Mouse (Mus musculus) stomach, postnatal 0 days (tissue): ENCODE results near the gene Taf13. TPM values are rescaled to one million over a fixed set of nuclear protein-coding genes. Genes with fewer than 3 reads are reported as not detected.
A peak's percentile ranks its signal among the peaks of the same experiment; 100 is the strongest.

Experiments used
- ATAC-seq: fragments of 200-750 bp; cut with Nextera tagmentation; 2 replicates; pipeline ENCODE4 v1.8.0; 2017; ENCODE audit not compliant: low FRiP score, low TSS enrichment
- DNase-seq: peaks from one replicate; pipeline ENCODE4 v3.0.0-alpha.2; 2016; ENCODE audit warnings: low spot score
- H3K27ac ChIP-seq: fragments of 300-500 bp; sonication (generic); replicated peaks from 2 replicates; pipeline ENCODE4 v1.5.1; 2014; ENCODE audit warnings: mild to moderate bottlenecking, control low read depth
- H3K27me3 ChIP-seq: fragments of 300-500 bp; sonication (generic); 2 replicates; pipeline ENCODE4 v1.6.1; 2014; ENCODE audit warnings: low read length; ENCODE audit not compliant: control insufficient read depth, insufficient read depth
- H3K36me3 ChIP-seq: fragments of 300-500 bp; sonication (generic); 2 replicates; pipeline ENCODE4 v1.6.1; 2014; ENCODE audit warnings: low read length, mixed read lengths; ENCODE audit not compliant: control insufficient read depth, insufficient read depth
- H3K4me1 ChIP-seq: fragments of 300-500 bp; sonication (generic); replicated peaks from 2 replicates; pipeline ENCODE4 v1.6.1; 2014; ENCODE audit warnings: antibody characterized with exemption; ENCODE audit not compliant: control insufficient read depth, insufficient read depth
- H3K4me2 ChIP-seq: fragments of 300-500 bp; sonication (generic); replicated peaks from 2 replicates; pipeline ENCODE4 v1.6.1; 2014; ENCODE audit warnings: low read depth, mild to moderate bottlenecking, control low read depth, moderate library complexity
- H3K4me3 ChIP-seq: fragments of 300-500 bp; sonication (generic); 2 replicates; pipeline ENCODE4 v1.5.1; 2014; ENCODE audit warnings: low read depth, low read length, control low read depth
- H3K9ac ChIP-seq: fragments of 300-500 bp; sonication (generic); 2 replicates; pipeline ENCODE4 v1.6.1; 2014; ENCODE audit warnings: mild to moderate bottlenecking, low read length, control low read depth, mixed read lengths
- H3K9me3 ChIP-seq: fragments of 300-500 bp; sonication (generic); 2 replicates; pipeline ENCODE4 v1.6.1; 2016; ENCODE audit warnings: low read length; ENCODE audit not compliant: control insufficient read depth
- CTCF ChIP-seq: IDR thresholded peaks from 2 replicates; pipeline ENCODE4 v1.5.1; 2016; ENCODE audit warnings: antibody characterized with exemption, low read depth, mild to moderate bottlenecking, moderate library complexity
- EP300 ChIP-seq: optimal IDR thresholded peaks from 2 replicates; pipeline ENCODE3; 2016; ENCODE audit warnings: antibody characterized with exemption
- WGBS: fragments of 180-500 bp; shearing (Covaris S2); extraction: QIAGEN DNeasy Blood & Tissue Kit; methylation state at CpG from one replicate; pipeline ENCODE4 v1.1.7; 2014; 5-methylcytosine and 5-hydroxymethylcytosine counted together
- polyA plus RNA-seq: library from polyadenylated mRNA; unstranded; fragments of >200 nt; fragmentation: Nextera tagmentation; extraction: Ambion mirVana; gene quantifications from 2 replicates; pipeline ENCODE4 v1.2.1, GENCODE M21; 2015

The Taf13 gene
- polyA plus RNA-seq, 1 experiment from 2014 or later, result 40.0 TPM

GRCm38 (mm10) chr3:108554587-108555312, 16.7 kb upstream of the Taf13 start:
- peak; percentile 97 for ATAC-seq

GRCm38 (mm10) chr3:108557888-108558287, 13.6 kb upstream of the Taf13 start:
- TF ChIP-seq CTCF, result no peak
- no peak for TF ChIP-seq EP300
- Histone ChIP-seq H3K9ac (no peak overlapping the region), H3K4me2 (no peak overlapping the region), H3K4me3 (no peak overlapping the region), H3K9me3 (no peaks in the 10 kb centered on the region), H3K4me1 (peaks cover 4% of the 10 kb centered on the region; the same call in 1 of the 2 replicates), H3K27ac (no peak overlapping the region), H3K36me3 (peaks cover 13% of the 10 kb centered on the region), H3K27me3 (no peaks in the 10 kb centered on the region)
- 92% methylated on average over 4 of the region's 4 CpGs for WGBS
- DNase-seq (no peak), ATAC-seq (no peak)

More at GRCm38 (mm10) chr3:108554587-108555312, 16.7 kb upstream of the Taf13 start:
- peak; percentile 93 for DNase-seq
- H3K4me2 ChIP-seq, result peak overlapping the region; percentile 63
- H3K9me3 ChIP-seq, result no peaks in the 10 kb centered on the region
- H3K9ac ChIP-seq, result peak overlapping the region; percentile 86
- peaks cover 13% of the 10 kb centered on the region for H3K36me3 ChIP-seq
- peak overlapping the region; percentile 81 for H3K4me3 ChIP-seq
- H3K4me1 ChIP-seq, result no peaks in the 10 kb centered on the region
- H3K27me3 ChIP-seq, result no peaks in the 10 kb centered on the region
- TF ChIP-seq CTCF, result peak; percentile 97
- no peak for TF ChIP-seq EP300
- peak overlapping the region; percentile 90 for H3K27ac ChIP-seq
- WGBS, result 18% methylated on average over 21 of the region's 22 CpGs

- peak; percentile 33 for TF ChIP-seq CTCF
- TF ChIP-seq EP300, result no peak
- Histone ChIP-seq H3K4me1 (peaks cover 4% of the 10 kb centered on the region; the same call in 1 of the 2 replicates), H3K27ac (peak within 1 kb of the TSS; percentile 93), H3K4me3 (peak within 1 kb of the TSS; percentile 88), H3K36me3 (peaks cover 13% of the 10 kb centered on the region), H3K4me2 (peak within 1 kb of the TSS; percentile 75), H3K9me3 (no peaks in the 10 kb centered on the region), H3K27me3 (no peaks in the 10 kb centered on the region), H3K9ac (peak within 1 kb of the TSS; percentile 89)
- peak; percentile 96 for DNase-seq
- ATAC-seq, result peak; percentile 98
- under 1% methylated on average over 44 of the region's 45 CpGs for WGBS
These were observed 9.3 kb upstream of the Taf13 start, which contains the start of gene Tmem167b for GRCm38 (mm10) chr3:108562133-108562730. TSS of gene Tmem167b (minus strand) at chr3:108562466.

- H3K4me2 ChIP-seq, result peak overlapping the region; percentile 75
- no peaks in the 10 kb centered on the region for H3K27me3 ChIP-seq
- H3K9ac ChIP-seq, result peak overlapping the region; percentile 47
- peak overlapping the region; percentile 88 for H3K4me3 ChIP-seq
- peaks cover 12% of the 10 kb centered on the region for H3K36me3 ChIP-seq
- H3K4me1 ChIP-seq, result peaks cover 4% of the 10 kb centered on the region; the same call in 1 of the 2 replicates
- 2% methylated on average over 15 of the region's 15 CpGs for WGBS
- no peaks in the 10 kb centered on the region for H3K9me3 ChIP-seq
- peak; percentile 72 for ATAC-seq
- peak overlapping the region; percentile 93 for H3K27ac ChIP-seq
- DNase-seq, result peak; percentile 60
- peak; percentile 62 for TF ChIP-seq CTCF
- no peak for TF ChIP-seq EP300
These were observed 8.7 kb upstream of the Taf13 start for GRCm38 (mm10) chr3:108562777-108563271.

- Histone ChIP-seq H3K9ac (peak overlapping the region; percentile 47), H3K27ac (peak overlapping the region; percentile 93), H3K4me2 (peak overlapping the region; percentile 75), H3K4me3 (peak overlapping the region; percentile 88), H3K4me1 (peaks cover 4% of the 10 kb centered on the region; the same call in 1 of the 2 replicates), H3K27me3 (no peaks in the 10 kb centered on the region), H3K9me3 (no peaks in the 10 kb centered on the region), H3K36me3 (peaks cover 8% of the 10 kb centered on the region)
- TF ChIP-seq EP300 (no peak), CTCF (peak; percentile 92)
- DNase-seq (peak; percentile 85), ATAC-seq (peak; percentile 18; the same call in 1 of the 2 replicates)
- WGBS, result 3% methylated on average over 4 of the region's 4 CpGs
These were observed 8.2 kb upstream of the Taf13 start for GRCm38 (mm10) chr3:108563309-108563708.
